Mouse (Mus musculus) forebrain, embryonic 10.5 days (tissue): Measurements from ENCODE around the gene Mettl5. TPM values are rescaled to one million over a fixed set of nuclear protein-coding genes. Genes with fewer than 3 reads are reported as not detected.
A peak's percentile ranks its signal among the peaks of the same experiment; 100 is the strongest.

ENCODE experiments used
- DNase-seq: peaks from one replicate; pipeline ENCODE4 v3.0.0-alpha.2; 2017; ENCODE audit warnings: low spot score; ENCODE audit errors: extremely low spot score
- H3K27ac ChIP-seq: fragments of 300-500 bp; sonication (generic); 2 replicates; pipeline ENCODE4 v1.5.1; 2016; ENCODE audit warnings: mild to moderate bottlenecking
- H3K27me3 ChIP-seq: fragments of 300-500 bp; sonication (generic); 2 replicates; pipeline ENCODE4 v1.6.1; 2016; ENCODE audit warnings: mild to moderate bottlenecking; ENCODE audit not compliant: poor library complexity, severe bottlenecking
- H3K36me3 ChIP-seq: fragments of 300-500 bp; sonication (generic); replicated peaks from 2 replicates; pipeline ENCODE4 v1.6.1; 2016; ENCODE audit warnings: mild to moderate bottlenecking, moderate library complexity
- H3K4me1 ChIP-seq: fragments of 300-500 bp; sonication (generic); 2 replicates; pipeline ENCODE4 v1.6.1; 2016
- H3K4me3 ChIP-seq: fragments of 300-500 bp; sonication (generic); 2 replicates; pipeline ENCODE4 v1.5.1; 2016; ENCODE audit warnings: mild to moderate bottlenecking, moderate library complexity
- H3K9me3 ChIP-seq: fragments of 300-500 bp; sonication (generic); 2 replicates; pipeline ENCODE4 v1.6.1; 2016; ENCODE audit warnings: mild to moderate bottlenecking, moderate library complexity
- WGBS: fragments of 180-500 bp; shearing (Covaris S2); methylation state at CpG from one replicate; pipeline ENCODE4 v1.1.7; 2016; 5-methylcytosine and 5-hydroxymethylcytosine counted together
- polyA plus RNA-seq: library from polyadenylated mRNA; unstranded; fragments of >200 nt; fragmentation: Nextera tagmentation; extraction: Ambion mirVana; gene quantifications from 2 replicates; pipeline ENCODE4 v1.2.1, GENCODE M21; 2016

Gene Mettl5
- polyA plus RNA-seq, 1 experiment from 2014 or later = 48.0 TPM

GRCm38 (mm10) chr2:69838707-69839106 lies 46.7 kb downstream of the Mettl5 start:
- H3K9me3 ChIP-seq = no peaks in the 10 kb centered on the region
- no peak overlapping the region for H3K4me3 ChIP-seq
- no peak overlapping the region for H3K27ac ChIP-seq
- peaks cover 6% of the 10 kb centered on the region for H3K4me1 ChIP-seq
- peaks cover 32% of the 10 kb centered on the region for H3K36me3 ChIP-seq
- no peaks in the 10 kb centered on the region for H3K27me3 ChIP-seq
- no peak for DNase-seq

- WGBS = 41% methylated on average over 3 of the region's 3 CpGs
- no peak for DNase-seq
- peaks cover 6% of the 10 kb centered on the region for H3K4me1 ChIP-seq
- no peaks in the 10 kb centered on the region for H3K9me3 ChIP-seq
- H3K27ac ChIP-seq = no peak overlapping the region
- no peak overlapping the region for H3K4me3 ChIP-seq
- peaks cover 40% of the 10 kb centered on the region for H3K36me3 ChIP-seq
- H3K27me3 ChIP-seq = no peaks in the 10 kb centered on the region
Measured at GRCm38 (mm10) chr2:69837996-69838395, 47.4 kb downstream of the Mettl5 start.

GRCm38 (mm10) chr2:69837244-69837967 lies 48.0 kb downstream of the Mettl5 start:
- Histone ChIP-seq H3K4me3 (no peak overlapping the region), H3K27ac (no peak overlapping the region), H3K27me3 (no peaks in the 10 kb centered on the region), H3K9me3 (no peaks in the 10 kb centered on the region), H3K36me3 (peaks cover 45% of the 10 kb centered on the region), H3K4me1 (peaks cover 6% of the 10 kb centered on the region)
- no peak for DNase-seq
- WGBS = 79% methylated on average over 7 of the region's 7 CpGs

- Histone ChIP-seq H3K27ac (no peak overlapping the region), H3K36me3 (peaks cover 83% of the 10 kb centered on the region), H3K4me1 (peaks cover 18% of the 10 kb centered on the region), H3K4me3 (no peak overlapping the region), H3K9me3 (no peaks in the 10 kb centered on the region), H3K27me3 (no peaks in the 10 kb centered on the region)
- 93% methylated on average over 8 of the region's 8 CpGs for WGBS
- no peak for DNase-seq
Measured at GRCm38 (mm10) chr2:69830116-69830515, 55.3 kb downstream of the Mettl5 start.

- peaks cover 83% of the 10 kb centered on the region for H3K36me3 ChIP-seq
- H3K9me3 ChIP-seq = no peaks in the 10 kb centered on the region
- H3K4me3 ChIP-seq = no peak overlapping the region
- DNase-seq = no peak
- no peak overlapping the region for H3K27ac ChIP-seq
- peaks cover 18% of the 10 kb centered on the region for H3K4me1 ChIP-seq
- WGBS = 87% methylated on average over 2 of the region's 2 CpGs
- no peaks in the 10 kb centered on the region for H3K27me3 ChIP-seq
Measured at GRCm38 (mm10) chr2:69829680-69830079, 55.7 kb downstream of the Mettl5 start.

GRCm38 (mm10) chr2:69828031-69828430 lies 57.4 kb downstream of the Mettl5 start:
- WGBS = 50% methylated on average over 7 of the region's 7 CpGs
- Histone ChIP-seq H3K4me3 (no peak overlapping the region), H3K27ac (peak overlapping the region; percentile 21; the same call in 1 of the 2 replicates), H3K36me3 (peaks cover 73% of the 10 kb centered on the region), H3K27me3 (no peaks in the 10 kb centered on the region), H3K4me1 (peaks cover 29% of the 10 kb centered on the region), H3K9me3 (no peaks in the 10 kb centered on the region)
- DNase-seq = no peak

- Histone ChIP-seq H3K27ac (0 out of 2 replicates have a peak overlapping the region, but pooled peaks have one; percentile 12), H3K36me3 (peaks cover 56% of the 10 kb centered on the region), H3K27me3 (no peaks in the 10 kb centered on the region), H3K4me1 (peaks cover 42% of the 10 kb centered on the region), H3K4me3 (no peak overlapping the region), H3K9me3 (no peaks in the 10 kb centered on the region)
- WGBS = 71% methylated on average over 2 of the region's 2 CpGs
- no peak for DNase-seq
Measured at GRCm38 (mm10) chr2:69826380-69826779, 59.0 kb downstream of the Mettl5 start.

- peaks cover 51% of the 10 kb centered on the region for H3K36me3 ChIP-seq
- H3K4me3 ChIP-seq = no peak overlapping the region
- H3K27me3 ChIP-seq = no peaks in the 10 kb centered on the region
- no peak overlapping the region for H3K27ac ChIP-seq
- no peak for DNase-seq
- H3K4me1 ChIP-seq = peaks cover 42% of the 10 kb centered on the region
- 92% methylated on average over 10 of the region's 10 CpGs for WGBS
- H3K9me3 ChIP-seq = no peaks in the 10 kb centered on the region
Measured at GRCm38 (mm10) chr2:69825898-69826297, 59.5 kb downstream of the Mettl5 start.

- H3K4me3 ChIP-seq = peak overlapping the region; percentile 83
- 2% methylated on average over 45 of the region's 45 CpGs for WGBS
- H3K9me3 ChIP-seq = no peaks in the 10 kb centered on the region
- no peaks in the 10 kb centered on the region for H3K27me3 ChIP-seq
- DNase-seq = peak; percentile 66
- H3K36me3 ChIP-seq = peaks cover 27% of the 10 kb centered on the region
- H3K27ac ChIP-seq = peak overlapping the region; percentile 98
- H3K4me1 ChIP-seq = peaks cover 40% of the 10 kb centered on the region
Measured at GRCm38 (mm10) chr2:69823129-69823677, 62.2 kb downstream of the Mettl5 start.

- no peaks in the 10 kb centered on the region for H3K27me3 ChIP-seq
- H3K27ac ChIP-seq = peak overlapping the region; percentile 98
- under 1% methylated on average over 76 of the region's 80 CpGs for WGBS
- peak overlapping the region; percentile 83 for H3K4me3 ChIP-seq
- DNase-seq = peak; percentile 72
- peaks cover 36% of the 10 kb centered on the region for H3K4me1 ChIP-seq
- H3K36me3 ChIP-seq = peaks cover 24% of the 10 kb centered on the region
- H3K9me3 ChIP-seq = no peaks in the 10 kb centered on the region
Measured at GRCm38 (mm10) chr2:69822361-69823128, 62.9 kb downstream of the Mettl5 start.

- H3K27ac ChIP-seq = peak within 1 kb of the TSS; percentile 98
- peak; percentile 29 for DNase-seq
- H3K9me3 ChIP-seq = no peaks in the 10 kb centered on the region
- WGBS = 34% methylated on average over 8 of the region's 8 CpGs
- H3K4me1 ChIP-seq = peaks cover 33% of the 10 kb centered on the region
- peak within 1 kb of the TSS; percentile 83 for H3K4me3 ChIP-seq
- H3K36me3 ChIP-seq = peaks cover 21% of the 10 kb centered on the region
- no peaks in the 10 kb centered on the region for H3K27me3 ChIP-seq
Measured at GRCm38 (mm10) chr2:69821711-69822110, 63.7 kb downstream of the Mettl5 start, which contains the start of gene Klhl23. Klhl23 (plus strand) TSS chr2:69821944.
